Mouse (Mus musculus): ENCODE results near the gene Tigar.

DNA sequence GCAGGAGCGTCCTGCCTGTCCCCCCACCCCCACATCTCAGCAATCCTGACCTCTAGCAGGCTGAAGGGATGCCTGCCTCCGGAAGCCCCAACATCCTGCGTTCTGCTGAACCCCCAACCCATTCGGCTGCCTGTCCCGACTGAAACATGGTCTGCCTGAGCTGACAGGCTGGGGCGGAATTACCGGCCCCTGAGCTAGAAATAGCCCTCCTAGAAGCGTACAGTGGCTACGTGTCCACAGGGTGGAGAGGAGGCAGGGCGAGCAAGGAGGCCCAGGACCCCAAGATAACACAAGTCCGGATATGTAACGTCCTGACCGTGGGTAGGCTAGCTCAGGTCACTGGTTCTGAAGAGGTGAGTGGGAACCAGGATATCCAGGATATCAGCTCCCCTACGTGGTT lies 44.5 kb downstream of the Tigar start:
- TF ChIP-seq CTCF (IDR thresholded peaks at IDR 0.05; ENCODE audit: insufficient read depth, low read length): no peak
- no peak for TF ChIP-seq POLR2A (IDR thresholded peaks at IDR 0.05; ENCODE audit: borderline replicate concordance, extremely low read depth, low read depth, low read length)

Measured in lung, adult 2 months (tissue).